Mouse (Mus musculus): ENCODE data around the gene Xylt1. TPM values are rescaled to one million over a fixed set of nuclear protein-coding genes. Genes with fewer than 3 reads are reported as not detected.

The Xylt1 gene
- polyA plus RNA-seq, 1 experiment from 2014 or later: 2.0 TPM

GRCm38 (mm10) chr7:117563939-117564499, 183.2 kb downstream of the Xylt1 start:
- H3K4me2 ChIP-seq (replicated peaks): no peak overlapping the region
- 57% methylated on average over 9 of the region's 9 CpGs for WGBS
- no peaks in the 10 kb centered on the region for H3K9me3 ChIP-seq
- peaks cover 4% of the 10 kb centered on the region; the same call in 1 of the 2 replicates for H3K4me1 ChIP-seq
- H3K36me3 ChIP-seq: no peaks in the 10 kb centered on the region
- H3K4me3 ChIP-seq: no peak overlapping the region
- H3K27ac ChIP-seq (replicated peaks): no peak overlapping the region
- H3K27me3 ChIP-seq: no peaks in the 10 kb centered on the region
- H3K9ac ChIP-seq (replicated peaks): no peak overlapping the region
- ATAC-seq (replicated peaks): 0 out of 2 replicates have a peak, but pooled peaks have one; percentile 43

GRCm38 (mm10) chr7:117564627-117565026, 183.8 kb downstream of the Xylt1 start:
- no peak overlapping the region for H3K9ac ChIP-seq (replicated peaks)
- no peaks in the 10 kb centered on the region for H3K27me3 ChIP-seq
- WGBS: 92% methylated on average over 4 of the region's 4 CpGs
- H3K9me3 ChIP-seq: no peaks in the 10 kb centered on the region
- H3K27ac ChIP-seq (replicated peaks): no peak overlapping the region
- no peaks in the 10 kb centered on the region for H3K36me3 ChIP-seq
- H3K4me3 ChIP-seq: no peak overlapping the region
- H3K4me1 ChIP-seq: peaks cover 4% of the 10 kb centered on the region; the same call in 1 of the 2 replicates
- ATAC-seq (replicated peaks): no peak
- H3K4me2 ChIP-seq (replicated peaks): no peak overlapping the region

DNA sequence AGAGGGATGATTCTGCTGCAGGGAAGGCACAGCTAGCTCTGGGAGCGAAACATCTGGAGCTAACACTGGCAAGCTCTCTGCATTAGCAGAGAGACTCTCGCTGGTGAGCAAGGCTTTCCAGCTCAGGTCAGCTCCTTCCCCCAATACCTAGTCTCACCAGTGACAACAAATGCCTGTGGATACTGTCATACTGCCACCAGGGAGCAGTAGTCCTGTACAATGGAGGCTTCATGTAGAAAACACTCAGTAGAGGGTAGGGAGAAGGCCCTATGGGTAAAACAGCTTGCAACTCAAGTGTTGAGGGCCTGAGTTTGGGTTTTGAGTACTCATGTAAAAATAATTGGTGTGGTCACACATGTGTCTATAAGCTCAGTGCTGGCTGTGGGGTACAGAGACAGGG, 185.3 kb downstream of the Xylt1 start:
- H3K4me1 ChIP-seq: peaks cover 8% of the 10 kb centered on the region; the same call in 1 of the 2 replicates
- no peak overlapping the region for H3K27ac ChIP-seq (replicated peaks)
- 74% methylated on average over 2 of the region's 2 CpGs for WGBS
- no peak overlapping the region for H3K4me2 ChIP-seq (replicated peaks)
- H3K27me3 ChIP-seq: no peaks in the 10 kb centered on the region
- no peak overlapping the region for H3K9ac ChIP-seq (replicated peaks)
- no peak overlapping the region for H3K4me3 ChIP-seq
- H3K9me3 ChIP-seq: no peaks in the 10 kb centered on the region
- ATAC-seq (replicated peaks): no peak
- H3K36me3 ChIP-seq: no peaks in the 10 kb centered on the region

DNA sequence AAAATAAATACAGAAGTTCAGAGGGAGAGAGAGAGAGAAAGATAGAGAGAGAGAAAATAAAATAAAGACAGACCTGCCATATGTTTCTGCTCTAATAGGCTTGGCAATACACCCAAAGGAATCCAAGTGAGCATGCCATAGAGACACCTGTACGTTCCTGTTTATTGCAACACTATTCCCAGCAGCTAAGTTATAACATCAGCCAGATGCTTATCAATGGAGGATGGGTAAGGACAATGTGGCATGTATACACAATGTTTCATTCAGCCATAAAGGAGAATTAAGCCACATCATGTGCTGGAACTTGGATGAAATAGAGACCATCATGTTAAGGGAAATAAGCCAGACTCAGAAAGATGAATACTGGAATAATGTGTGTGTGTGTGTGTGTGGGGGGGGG, 186.1 kb downstream of the Xylt1 start:
- ATAC-seq (replicated peaks): no peak
- WGBS: 56% methylated on average over 1 of the region's 1 CpGs
- no peak overlapping the region for H3K4me3 ChIP-seq
- H3K4me1 ChIP-seq: peaks cover 16% of the 10 kb centered on the region
- no peak overlapping the region for H3K27ac ChIP-seq (replicated peaks)
- H3K27me3 ChIP-seq: no peaks in the 10 kb centered on the region
- no peaks in the 10 kb centered on the region for H3K36me3 ChIP-seq
- no peak overlapping the region for H3K9ac ChIP-seq (replicated peaks)
- no peak overlapping the region for H3K4me2 ChIP-seq (replicated peaks)
- no peaks in the 10 kb centered on the region for H3K9me3 ChIP-seq

DNA sequence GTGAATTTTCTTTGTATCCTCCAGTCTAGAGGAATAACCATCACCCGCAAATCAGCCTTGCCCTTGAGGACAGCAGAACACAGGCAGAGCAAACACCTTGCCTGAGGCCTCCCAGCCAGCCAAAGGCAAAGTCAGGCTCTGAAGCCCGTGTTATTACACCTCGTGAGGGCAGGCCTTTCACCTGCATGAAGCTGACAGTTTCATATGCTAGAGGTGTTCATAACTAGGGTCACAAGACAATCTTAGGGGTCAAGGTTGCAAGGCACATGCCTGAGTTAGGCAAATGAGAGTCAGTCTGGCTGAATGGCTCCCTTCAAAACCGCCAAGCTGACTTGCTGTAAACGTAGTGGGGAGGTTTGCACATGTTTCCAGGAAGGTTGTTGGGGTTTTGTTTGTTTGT, 186.5 kb downstream of the Xylt1 start:
- Histone ChIP-seq H3K4me3 (no peak overlapping the region), H3K36me3 (no peaks in the 10 kb centered on the region), H3K4me1 (peaks cover 19% of the 10 kb centered on the region), H3K4me2 (replicated peaks) (no peak overlapping the region), H3K27ac (replicated peaks) (no peak overlapping the region), H3K9ac (replicated peaks) (no peak overlapping the region), H3K27me3 (no peaks in the 10 kb centered on the region), H3K9me3 (no peaks in the 10 kb centered on the region)
- WGBS: 87% methylated on average over 5 of the region's 5 CpGs
- no peak for ATAC-seq (replicated peaks)

GRCm38 (mm10) chr7:117567653-117568340, 187.0 kb downstream of the Xylt1 start:
- no peaks in the 10 kb centered on the region for H3K27me3 ChIP-seq
- WGBS: 83% methylated on average over 11 of the region's 11 CpGs

GRCm38 (mm10) chr7:117571131-117571530, 190.4 kb downstream of the Xylt1 start:
- ATAC-seq (replicated peaks): no peak
- no peaks in the 10 kb centered on the region for H3K27me3 ChIP-seq
- WGBS: 83% methylated on average over 2 of the region's 2 CpGs
- H3K9ac ChIP-seq (replicated peaks): no peak overlapping the region
- no peak overlapping the region for H3K4me2 ChIP-seq (replicated peaks)
- no peaks in the 10 kb centered on the region for H3K9me3 ChIP-seq
- H3K27ac ChIP-seq (replicated peaks): 0 out of 2 replicates have a peak overlapping the region, but pooled peaks have one; percentile 6
- H3K4me3 ChIP-seq: no peak overlapping the region
- H3K4me1 ChIP-seq: peaks cover 42% of the 10 kb centered on the region
- H3K36me3 ChIP-seq: no peaks in the 10 kb centered on the region

More at GRCm38 (mm10) chr7:117567653-117568340, 187.0 kb downstream of the Xylt1 start:
- no peaks in the 10 kb centered on the region for H3K9me3 ChIP-seq
- H3K9ac ChIP-seq (replicated peaks): no peak overlapping the region
- no peak for ATAC-seq (replicated peaks)
- no peak overlapping the region for H3K4me3 ChIP-seq
- peaks cover 23% of the 10 kb centered on the region for H3K4me1 ChIP-seq
- H3K36me3 ChIP-seq: no peaks in the 10 kb centered on the region
- no peak overlapping the region for H3K4me2 ChIP-seq (replicated peaks)
- H3K27ac ChIP-seq (replicated peaks): no peak overlapping the region

DNA sequence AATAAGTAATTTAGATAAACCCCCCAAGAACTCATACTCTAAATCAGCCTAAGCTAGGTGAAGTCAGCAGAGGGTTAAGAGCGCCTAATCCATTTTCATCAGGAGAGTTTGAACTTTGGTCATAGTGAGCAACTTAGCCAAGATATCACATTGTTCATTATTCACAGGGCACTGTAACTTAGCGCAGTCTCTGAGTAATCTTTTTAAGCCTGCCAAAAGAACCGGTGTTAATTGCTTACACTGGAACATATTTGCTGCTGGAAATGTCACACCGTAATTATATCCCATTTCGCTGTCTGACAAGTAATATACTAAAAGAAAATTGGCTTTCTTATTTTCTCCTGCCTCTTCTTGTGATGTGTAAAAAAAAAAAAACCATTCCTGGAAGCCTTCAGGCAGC, 190.9 kb downstream of the Xylt1 start:
- Histone ChIP-seq H3K9ac (replicated peaks) (no peak overlapping the region), H3K27me3 (no peaks in the 10 kb centered on the region), H3K9me3 (no peaks in the 10 kb centered on the region), H3K4me2 (replicated peaks) (no peak overlapping the region), H3K4me3 (no peak overlapping the region), H3K4me1 (peaks cover 42% of the 10 kb centered on the region), H3K36me3 (no peaks in the 10 kb centered on the region), H3K27ac (replicated peaks) (peak overlapping the region; percentile 40; the same call in 1 of the 2 replicates)
- WGBS: 28% methylated on average over 5 of the region's 5 CpGs
- ATAC-seq (replicated peaks): no peak

- peak; percentile 33; the same call in 1 of the 2 replicates for ATAC-seq (replicated peaks)
- no peak overlapping the region for H3K9ac ChIP-seq (replicated peaks)
- H3K27ac ChIP-seq (replicated peaks): peak overlapping the region; percentile 68
- H3K4me3 ChIP-seq: no peak overlapping the region
- H3K4me1 ChIP-seq: peaks cover 42% of the 10 kb centered on the region
- H3K4me2 ChIP-seq (replicated peaks): no peak overlapping the region
- no peaks in the 10 kb centered on the region for H3K36me3 ChIP-seq
- no peaks in the 10 kb centered on the region for H3K27me3 ChIP-seq
- no peaks in the 10 kb centered on the region for H3K9me3 ChIP-seq
- 50% methylated on average over 6 of the region's 6 CpGs for WGBS
Measured at GRCm38 (mm10) chr7:117573170-117573569, 192.4 kb downstream of the Xylt1 start.

DNA sequence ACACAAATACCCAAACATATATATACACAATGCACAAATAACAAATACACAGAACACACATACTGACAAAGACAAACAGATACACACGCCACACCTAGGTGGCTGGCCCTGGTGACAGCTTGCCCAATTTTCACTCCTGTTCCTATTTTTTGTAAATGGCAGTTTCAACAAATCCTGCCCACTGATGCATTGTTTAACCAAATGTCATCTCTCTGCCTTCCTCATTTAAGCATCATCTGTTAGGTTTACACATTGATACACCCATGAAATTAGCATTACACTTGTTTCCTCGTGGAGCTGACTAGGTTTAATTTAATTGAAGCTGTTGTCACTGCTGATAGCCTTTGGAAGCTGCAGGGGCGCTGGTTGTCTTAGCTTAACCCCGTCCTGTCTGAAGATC, 194.6 kb downstream of the Xylt1 start:
- Histone ChIP-seq H3K9ac (replicated peaks) (no peak overlapping the region), H3K27me3 (no peaks in the 10 kb centered on the region), H3K9me3 (no peaks in the 10 kb centered on the region), H3K27ac (replicated peaks) (0 out of 2 replicates have a peak overlapping the region, but pooled peaks have one; percentile 28), H3K4me1 (peaks cover 42% of the 10 kb centered on the region), H3K4me3 (no peak overlapping the region), H3K36me3 (no peaks in the 10 kb centered on the region), H3K4me2 (replicated peaks) (no peak overlapping the region)
- ATAC-seq (replicated peaks): peak; percentile 14; the same call in 1 of the 2 replicates
- WGBS: 24% methylated on average over 4 of the region's 4 CpGs

GRCm38 (mm10) chr7:117577035-117577434, 196.3 kb downstream of the Xylt1 start:
- WGBS: 95% methylated on average over 6 of the region's 6 CpGs
- Histone ChIP-seq H3K9ac (replicated peaks) (no peak overlapping the region), H3K9me3 (no peaks in the 10 kb centered on the region), H3K4me1 (peaks cover 28% of the 10 kb centered on the region), H3K27me3 (no peaks in the 10 kb centered on the region), H3K36me3 (no peaks in the 10 kb centered on the region), H3K27ac (replicated peaks) (no peak overlapping the region), H3K4me3 (no peak overlapping the region), H3K4me2 (replicated peaks) (no peak overlapping the region)
- no peak for ATAC-seq (replicated peaks)

DNA sequence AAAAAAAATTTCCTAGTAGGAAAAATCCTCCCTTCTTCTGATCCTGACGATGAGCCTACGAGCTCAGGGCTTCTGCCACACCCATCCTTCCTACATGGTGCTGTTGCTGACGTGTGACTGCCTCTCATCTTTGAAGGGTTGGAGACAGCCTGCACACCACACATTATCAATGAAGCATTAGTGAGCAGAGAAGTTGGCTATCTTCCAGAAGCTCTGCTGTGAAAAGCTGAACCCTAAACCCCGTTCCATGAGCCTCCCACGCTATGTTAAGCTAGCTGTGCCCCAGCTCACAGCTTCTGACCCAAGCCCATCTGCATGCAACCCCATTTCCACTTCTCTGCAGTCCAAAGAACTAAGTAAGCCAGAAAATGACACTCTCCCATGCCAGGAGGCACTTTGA, 204.4 kb downstream of the Xylt1 start:
- 24% methylated on average over 5 of the region's 5 CpGs for WGBS
- Histone ChIP-seq H3K36me3 (no peaks in the 10 kb centered on the region), H3K9ac (replicated peaks) (no peak overlapping the region), H3K9me3 (no peaks in the 10 kb centered on the region), H3K4me2 (replicated peaks) (no peak overlapping the region), H3K27ac (replicated peaks) (no peak overlapping the region), H3K4me3 (no peak overlapping the region), H3K4me1 (peaks cover 31% of the 10 kb centered on the region), H3K27me3 (no peaks in the 10 kb centered on the region)
- no peak; the same call in 1 of the 2 replicates for ATAC-seq (replicated peaks)

Data from forebrain, embryonic 15.5 days (tissue).